In genomic region chr7:135939341-135939740, GRCm38 (mm10) we compare ENCODE assay signal across 23 mouse cellular contexts.
DNase-seq lines count a peak whose midpoint lies in the region; ATAC-seq and TF ChIP-seq lines count a peak whose summit lies in the region.
"Had no signal": no experiment of that assay in that cellular context is flagged by ENCODE, and none has a peak within 500 bp of the region (broad histone marks: within the 10 kb centered on the region; RNA-seq: fewer than 3 reads in every experiment).

No protein-coding gene starts in this region.

- no peak overlapping the region for H3K9ac ChIP-seq in forebrain, postnatal 0 days
- H3K9ac ChIP-seq in forebrain, embryonic 11.5 days (ENCODE audit: low read length): no peak overlapping the region
- H3K9ac ChIP-seq in kidney, postnatal 0 days (ENCODE audit: low read depth, low read length): no peak overlapping the region
- H3K9ac ChIP-seq: embryonic facial prominence, embryonic 13.5 days; hindbrain, embryonic 12.5 days had no signal

- H3K27me3 ChIP-seq in forebrain, postnatal 0 days (ENCODE audit: insufficient read depth, low read length): no peaks in the 10 kb centered on the region
- H3K27me3 ChIP-seq in forebrain, embryonic 11.5 days (ENCODE audit: control insufficient read depth, insufficient read depth, low read length): no peaks in the 10 kb centered on the region
- H3K27me3 ChIP-seq in kidney, postnatal 0 days (ENCODE audit: insufficient read depth, low read length): no peaks in the 10 kb centered on the region
- H3K27me3 ChIP-seq: embryonic facial prominence, embryonic 13.5 days; hindbrain, embryonic 12.5 days had no signal

- no peak overlapping the region for H3K4me3 ChIP-seq in forebrain, postnatal 0 days (ENCODE audit: low read depth, low read length)
- H3K4me3 ChIP-seq in forebrain, embryonic 11.5 days (ENCODE audit: low read depth, low read length): no peak overlapping the region
- no peak overlapping the region for H3K4me3 ChIP-seq in kidney, postnatal 0 days (replicated peaks; ENCODE audit: low read depth, low read length)
- H3K4me3 ChIP-seq: embryonic facial prominence, embryonic 13.5 days; heart, embryonic 10.5 days; hindbrain, embryonic 12.5 days had no signal

- DNase-seq in cerebellum, postnatal 10 days: peak; percentile 21 to 43
- DNase-seq in cerebellum, adult 8-10 months: no peak
- DNase-seq in forebrain, postnatal 0 days: peak; percentile 41
- no peak for DNase-seq in forebrain, embryonic 11.5 days (ENCODE audit: low spot score)
- DNase-seq in kidney, postnatal 0 days (ENCODE audit: low spot score): peak; percentile 3
- no peak for DNase-seq in kidney, adult 8-10 months
- no peak for DNase-seq in natural killer cell, adult 2 months (ENCODE audit: low spot score in 2 of 2)
- DNase-seq: adrenal gland, postnatal 10 days; B cell, adult 2 months; cerebellum, adult 18-20 months; embryo, embryonic 11 days; gastrocnemius, postnatal 25 days; heart, postnatal 10 days; heart, postnatal 4 days; kidney, adult 9 months had no signal

- H3K9me3 ChIP-seq in forebrain, postnatal 0 days (ENCODE audit: low read length): no peaks in the 10 kb centered on the region
- H3K9me3 ChIP-seq in forebrain, embryonic 11.5 days (ENCODE audit: control insufficient read depth, low read length): no peaks in the 10 kb centered on the region
- H3K9me3 ChIP-seq in kidney, postnatal 0 days (replicated peaks; ENCODE audit: low read length): no peaks in the 10 kb centered on the region
- H3K9me3 ChIP-seq: embryonic facial prominence, embryonic 13.5 days; heart, embryonic 10.5 days; hindbrain, embryonic 12.5 days had no signal

- WGBS in forebrain, postnatal 0 days: 28% methylated on average over 5 of the region's 5 CpGs
- 76% methylated on average over 5 of the region's 5 CpGs for WGBS in forebrain, embryonic 11.5 days
- 59% methylated on average over 5 of the region's 5 CpGs for WGBS in kidney, postnatal 0 days

- ATAC-seq in forebrain, postnatal 0 days: no peak
- no peak for ATAC-seq in forebrain, embryonic 11.5 days (replicated peaks; ENCODE audit: low FRiP score)
- ATAC-seq in kidney, postnatal 0 days (replicated peaks; ENCODE audit: low FRiP score, low read depth): no peak
- ATAC-seq: CD4-positive, CD25-positive, alpha-beta regulatory T cell, adult 4 months; hindbrain, embryonic 16.5 days; inflammation-experienced regulatory T-cells, adult 6 months; intestine, postnatal 0 days had no signal

- no peak for TF ChIP-seq CTCF in forebrain, postnatal 0 days (IDR thresholded peaks at IDR 0.05; ENCODE audit: low read depth)
- no peak for TF ChIP-seq CTCF in kidney, postnatal 0 days (IDR thresholded peaks at IDR 0.05; ENCODE audit: low read depth)

- H3K36me3 ChIP-seq in forebrain, postnatal 0 days (ENCODE audit: insufficient read depth): no peaks in the 10 kb centered on the region
- H3K36me3 ChIP-seq in forebrain, embryonic 11.5 days (ENCODE audit: control insufficient read depth, insufficient read depth, low read length): no peaks in the 10 kb centered on the region
- no peaks in the 10 kb centered on the region for H3K36me3 ChIP-seq in kidney, postnatal 0 days (ENCODE audit: insufficient read depth, low read length)
- H3K36me3 ChIP-seq: embryonic facial prominence, embryonic 13.5 days; G1E; heart, embryonic 10.5 days; hindbrain, embryonic 12.5 days had no signal

- no peak overlapping the region for H3K4me2 ChIP-seq in forebrain, postnatal 0 days (ENCODE audit: low read depth)
- no peak overlapping the region for H3K4me2 ChIP-seq in forebrain, embryonic 11.5 days (ENCODE audit: low read depth, low read length, severe bottlenecking)
- H3K4me2 ChIP-seq in kidney, postnatal 0 days (ENCODE audit: low read length): no peak overlapping the region
- H3K4me2 ChIP-seq: embryonic facial prominence, embryonic 13.5 days; hindbrain, embryonic 12.5 days had no signal

- H3K4me1 ChIP-seq in forebrain, postnatal 0 days (ENCODE audit: insufficient read depth): no peaks in the 10 kb centered on the region
- H3K4me1 ChIP-seq in forebrain, embryonic 11.5 days (replicated peaks; ENCODE audit: control insufficient read depth, insufficient read depth, low read length): no peaks in the 10 kb centered on the region
- no peaks in the 10 kb centered on the region for H3K4me1 ChIP-seq in kidney, postnatal 0 days (replicated peaks; ENCODE audit: insufficient read depth, low read length)
- H3K4me1 ChIP-seq: embryonic facial prominence, embryonic 13.5 days; heart, embryonic 10.5 days; hindbrain, embryonic 12.5 days had no signal

- no peak overlapping the region for H3K27ac ChIP-seq in forebrain, postnatal 0 days (ENCODE audit: low read depth, low read length)
- no peak overlapping the region for H3K27ac ChIP-seq in forebrain, embryonic 11.5 days (ENCODE audit: low read depth, low read length)
- no peak overlapping the region for H3K27ac ChIP-seq in kidney, postnatal 0 days
- H3K27ac ChIP-seq: embryonic facial prominence, embryonic 13.5 days; heart, embryonic 10.5 days; hindbrain, embryonic 12.5 days had no signal

Comparison
In these comparisons a context has a peak if more than half of its experiments do, and no peak if none do; other contexts are left out.
1. DNase-seq: peak in cerebellum, postnatal 10 days (2 of 2), forebrain, postnatal 0 days (single experiment) and kidney, postnatal 0 days (single experiment); none in cerebellum, adult 8-10 months (single experiment), forebrain, embryonic 11.5 days (single experiment), kidney, adult 8-10 months (0 of 2) and natural killer cell, adult 2 months (0 of 2).